Mouse (Mus musculus) cerebellum, adult 11 months (tissue): ENCODE measurements around the gene 0610030E20Rik.

Experiments used
- DNase-seq: peaks from one replicate; pipeline ENCODE4 v3.0.0; 2022

Gene 0610030E20Rik

DNA sequence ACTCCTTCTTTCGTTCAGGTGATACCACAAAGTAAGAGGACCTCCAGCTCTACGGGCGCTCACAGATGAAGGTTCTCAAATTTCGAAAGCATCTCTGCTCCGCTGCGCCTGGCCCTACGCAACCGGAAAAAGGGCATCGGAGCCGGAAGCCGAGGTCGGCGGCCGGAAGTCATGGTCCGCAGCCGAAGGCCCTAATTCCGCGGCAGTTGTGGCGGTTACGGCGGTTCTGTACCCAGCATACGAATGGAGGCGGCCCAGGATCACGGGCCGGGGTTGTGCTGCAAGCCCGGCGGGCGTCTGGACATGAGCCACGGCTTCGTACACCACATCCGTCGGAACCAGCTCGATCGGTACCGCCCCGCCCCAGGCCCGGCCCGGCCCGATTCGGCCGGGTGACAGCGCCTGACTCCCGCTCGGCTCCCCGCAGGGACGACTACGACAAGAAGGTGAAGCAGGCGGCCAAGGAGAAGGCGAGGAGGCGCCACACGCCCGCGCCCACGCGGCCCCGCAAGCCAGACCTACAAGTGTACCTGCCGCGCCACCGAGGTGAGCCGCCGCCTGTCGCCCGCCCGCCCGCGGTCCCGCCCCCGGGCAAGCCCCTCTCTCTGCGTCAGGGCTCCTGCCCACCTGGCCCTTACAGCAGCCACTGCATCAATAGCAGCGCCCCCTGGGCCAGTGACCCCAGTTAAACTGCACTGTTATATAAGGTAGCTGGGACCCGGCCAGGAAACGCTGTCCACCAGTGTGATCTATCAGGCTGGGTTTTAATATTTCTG is at the start of gene 0610030E20Rik:
Gene 0610030E20Rik (plus strand): TSS at position 152 of the 776 bp plus-strand sequence.
- peak; percentile 70 for DNase-seq

DNA sequence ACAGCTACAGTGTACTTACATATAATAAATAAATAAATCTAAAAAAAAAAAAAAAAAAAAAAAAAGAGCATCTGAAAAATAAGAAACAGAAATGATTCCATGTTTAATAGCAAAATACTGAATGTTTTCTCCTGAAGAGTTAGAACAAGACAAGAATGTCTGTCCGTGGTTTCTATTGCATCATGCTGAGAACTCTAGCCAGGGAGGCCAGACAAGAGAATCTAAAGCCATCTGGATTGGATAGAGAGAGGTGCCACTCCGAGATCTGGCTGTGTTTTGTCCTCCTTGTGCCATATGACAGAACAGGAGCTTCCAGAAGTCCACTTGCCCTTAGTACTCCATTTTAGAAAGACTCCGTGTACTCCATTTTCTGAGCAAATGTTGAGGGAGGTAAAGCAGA is 49.3 kb upstream of the 0610030E20Rik start:
- no peak for DNase-seq

DNA sequence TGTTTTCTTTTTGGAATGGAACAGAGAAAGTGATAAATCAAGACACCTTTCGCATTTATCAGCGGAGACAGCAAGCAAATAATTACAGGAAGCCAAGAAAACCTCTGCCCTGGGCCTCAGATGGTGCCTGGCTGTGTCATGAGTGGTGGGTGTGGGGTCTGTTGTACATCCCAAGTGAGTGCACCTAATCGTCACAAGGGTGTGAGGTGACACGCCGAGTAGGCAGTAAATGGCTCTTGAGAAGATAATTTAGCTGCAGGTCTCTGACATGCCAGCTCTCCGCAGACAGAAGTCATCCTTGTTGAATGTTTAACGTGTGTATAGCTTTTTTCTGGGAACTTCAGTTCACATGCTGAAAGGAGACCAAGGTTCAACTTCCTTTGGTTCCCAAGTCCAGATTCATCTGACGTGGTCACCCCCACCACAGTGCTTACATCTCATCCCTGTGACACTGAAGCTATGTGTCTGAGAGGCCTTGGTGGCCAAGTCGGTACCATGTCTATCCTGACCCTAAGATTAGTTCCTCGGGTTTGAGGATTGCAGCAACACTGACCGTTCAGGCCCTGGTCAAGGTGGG is 44.7 kb upstream of the 0610030E20Rik start:
- no peak for DNase-seq

DNA sequence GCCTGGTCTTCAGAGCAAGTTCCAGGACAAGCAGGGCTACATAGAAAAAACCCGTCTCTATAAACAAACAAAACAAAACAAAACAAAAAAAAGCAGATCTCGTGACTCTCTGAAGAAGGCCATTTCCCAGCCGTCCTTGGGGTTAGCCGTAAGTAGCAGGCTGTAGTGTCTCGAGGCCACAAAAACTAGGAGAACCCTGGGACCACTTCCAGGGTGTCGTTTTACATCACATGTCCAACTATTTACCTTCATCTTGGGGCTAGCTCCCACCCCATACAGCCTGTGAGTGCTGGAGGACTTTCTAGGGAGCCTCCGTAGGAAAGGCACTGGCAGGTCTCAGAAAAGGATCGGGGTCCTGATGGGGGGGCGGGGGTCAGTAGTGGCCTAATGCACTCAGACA is 43.6 kb upstream of the 0610030E20Rik start:
- DNase-seq: no peak

DNA sequence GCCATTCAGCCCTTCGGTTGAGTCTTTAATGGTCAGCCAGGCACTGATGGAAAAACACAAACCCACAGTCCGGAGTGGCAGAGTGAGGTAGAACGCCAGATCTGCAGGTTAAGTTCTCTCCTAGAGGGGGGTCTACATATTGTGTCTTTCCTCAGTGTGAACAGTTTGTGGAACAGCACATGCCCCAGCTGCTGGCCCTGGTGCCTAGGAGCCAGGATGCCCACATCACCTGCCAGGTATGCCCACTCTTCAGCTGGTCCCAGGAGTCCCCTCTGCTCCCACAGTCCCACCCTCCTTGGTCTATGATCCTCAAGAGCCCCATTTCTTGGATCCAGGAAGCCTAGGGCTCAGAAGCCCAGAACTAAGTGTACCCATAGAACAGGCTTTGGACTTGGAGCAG is 34.9 kb upstream of the 0610030E20Rik start:
- DNase-seq: no peak

DNA sequence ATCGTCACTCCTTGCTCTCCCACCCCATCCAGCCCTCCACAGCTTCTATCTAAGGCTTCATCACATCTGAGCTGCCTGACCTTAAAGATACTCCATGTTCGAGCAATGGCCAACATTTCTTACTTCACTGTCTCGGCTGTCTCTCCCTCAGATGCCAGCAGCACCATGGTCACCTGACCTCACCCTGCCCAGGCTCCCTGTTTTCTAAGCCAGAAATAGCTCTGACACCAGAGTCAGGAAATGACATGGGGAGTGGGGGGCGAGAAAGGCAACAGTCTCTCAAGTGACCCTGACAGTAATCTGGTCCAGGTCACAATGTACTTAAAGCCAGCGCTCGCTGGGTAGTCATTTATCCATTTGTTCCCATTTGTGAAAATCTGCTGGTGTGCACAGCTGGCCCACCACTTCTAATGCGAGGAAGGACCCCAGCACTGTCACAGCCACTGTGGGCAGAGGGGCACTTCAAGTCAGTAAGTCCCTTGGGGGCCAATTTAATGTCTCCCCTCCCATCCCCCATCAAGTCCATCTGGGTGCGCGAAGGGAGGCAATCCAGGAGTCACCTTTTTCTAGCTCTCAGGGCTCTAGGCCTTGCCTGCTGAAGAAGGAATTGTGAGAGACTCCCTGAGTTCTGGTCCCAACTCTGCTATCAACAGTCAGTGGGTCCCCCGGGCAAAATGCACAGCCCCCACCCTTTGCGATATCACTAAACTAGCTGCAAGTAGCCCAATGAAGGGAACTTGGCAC is 33.8 kb upstream of the 0610030E20Rik start:
- DNase-seq: no peak

DNA sequence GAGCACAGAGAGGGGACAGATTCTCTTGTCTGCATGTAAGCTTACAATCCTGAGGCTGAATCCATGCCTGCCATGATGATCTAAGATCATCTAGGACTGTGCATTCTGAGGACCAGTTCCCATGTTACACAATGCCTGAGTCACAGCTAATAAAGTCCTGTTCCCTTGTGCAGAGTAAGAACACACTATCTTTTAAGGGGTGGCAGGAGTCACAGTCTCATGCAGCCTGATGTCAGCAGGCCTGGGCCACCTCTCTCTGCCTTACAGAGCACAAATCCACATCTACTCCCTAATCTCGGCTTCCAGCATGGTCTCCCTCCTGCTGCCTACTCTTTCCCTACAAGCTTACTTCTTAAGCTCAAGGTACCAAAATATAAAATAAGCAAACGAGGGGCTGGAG is 31.7 kb upstream of the 0610030E20Rik start:
- no peak for DNase-seq

DNA sequence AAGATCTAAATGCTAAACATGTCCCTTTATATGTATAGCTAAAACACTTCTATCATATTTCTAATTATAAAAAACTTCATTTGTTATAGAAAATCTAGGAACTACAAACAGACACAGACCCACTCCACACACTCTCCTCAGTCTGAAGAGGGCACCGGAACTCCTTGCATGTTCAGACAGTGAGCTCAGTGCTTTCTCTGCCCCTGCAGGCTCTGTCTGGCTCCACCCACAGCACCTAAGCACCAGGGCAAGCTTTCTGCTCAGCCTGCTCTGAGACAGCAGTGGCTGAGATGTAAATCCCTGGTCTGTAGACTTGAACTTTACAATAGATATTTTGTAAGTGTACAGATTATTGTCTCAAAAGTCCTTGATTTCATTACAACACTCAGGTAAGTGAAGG is 31.1 kb upstream of the 0610030E20Rik start:
- no peak for DNase-seq

DNA sequence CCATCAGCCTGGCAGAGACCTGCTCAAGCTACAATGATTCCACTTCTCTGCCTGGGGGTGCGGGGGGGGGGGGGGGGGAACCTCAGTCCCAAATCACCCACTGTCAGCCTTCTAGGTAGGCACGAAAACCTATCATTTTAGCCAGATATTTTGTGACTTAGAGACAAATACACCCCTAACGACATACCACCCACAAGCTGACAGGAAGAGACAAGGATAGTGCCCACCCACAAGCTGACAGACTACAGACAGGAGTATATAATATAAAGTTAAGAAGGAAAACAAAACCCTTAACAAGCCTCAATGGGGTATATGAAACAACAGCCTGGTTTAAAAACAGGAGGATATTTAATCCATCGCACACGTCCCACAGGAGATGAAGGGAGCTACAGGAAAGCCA is 28.7 kb upstream of the 0610030E20Rik start:
- no peak for DNase-seq

DNA sequence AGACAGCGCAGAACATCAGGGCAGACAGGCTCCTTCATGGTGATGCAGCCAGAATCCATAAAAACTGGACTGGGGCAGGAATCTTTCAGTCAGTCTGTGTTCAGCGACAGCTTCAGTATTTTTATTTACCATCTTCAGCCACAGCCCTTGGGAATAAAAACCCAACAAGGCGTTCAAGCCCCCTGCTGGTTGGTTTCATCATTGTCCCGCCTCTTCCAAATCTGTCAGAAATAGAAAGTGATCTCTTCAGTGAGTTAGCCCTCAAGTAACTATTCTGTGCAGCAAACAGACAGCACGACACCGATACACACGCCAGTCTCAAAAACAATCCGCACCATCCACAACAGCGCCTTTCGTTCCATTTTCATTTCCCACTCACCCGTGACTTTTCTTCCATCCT is 28.1 kb upstream of the 0610030E20Rik start:
- no peak for DNase-seq

DNA sequence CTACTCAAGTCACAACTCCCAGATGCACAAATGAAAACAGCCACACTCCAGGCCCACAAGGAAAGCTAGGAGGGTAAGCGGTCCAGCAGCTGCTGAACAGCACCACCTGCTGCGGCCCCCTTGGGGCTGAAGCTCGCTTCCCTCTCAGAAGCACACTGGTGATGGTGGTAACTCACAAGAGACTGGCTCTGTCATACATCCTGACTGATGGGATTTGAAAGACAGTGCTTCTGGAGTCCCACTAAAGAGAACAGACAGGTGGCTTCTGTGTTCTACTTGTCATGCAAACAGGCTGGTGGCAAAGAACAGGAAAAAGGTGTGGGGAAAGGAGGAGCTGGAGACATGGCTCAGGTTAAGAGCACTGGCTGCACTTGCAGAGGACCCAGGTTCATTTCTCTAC is 24.2 kb upstream of the 0610030E20Rik start:
- no peak for DNase-seq

DNA sequence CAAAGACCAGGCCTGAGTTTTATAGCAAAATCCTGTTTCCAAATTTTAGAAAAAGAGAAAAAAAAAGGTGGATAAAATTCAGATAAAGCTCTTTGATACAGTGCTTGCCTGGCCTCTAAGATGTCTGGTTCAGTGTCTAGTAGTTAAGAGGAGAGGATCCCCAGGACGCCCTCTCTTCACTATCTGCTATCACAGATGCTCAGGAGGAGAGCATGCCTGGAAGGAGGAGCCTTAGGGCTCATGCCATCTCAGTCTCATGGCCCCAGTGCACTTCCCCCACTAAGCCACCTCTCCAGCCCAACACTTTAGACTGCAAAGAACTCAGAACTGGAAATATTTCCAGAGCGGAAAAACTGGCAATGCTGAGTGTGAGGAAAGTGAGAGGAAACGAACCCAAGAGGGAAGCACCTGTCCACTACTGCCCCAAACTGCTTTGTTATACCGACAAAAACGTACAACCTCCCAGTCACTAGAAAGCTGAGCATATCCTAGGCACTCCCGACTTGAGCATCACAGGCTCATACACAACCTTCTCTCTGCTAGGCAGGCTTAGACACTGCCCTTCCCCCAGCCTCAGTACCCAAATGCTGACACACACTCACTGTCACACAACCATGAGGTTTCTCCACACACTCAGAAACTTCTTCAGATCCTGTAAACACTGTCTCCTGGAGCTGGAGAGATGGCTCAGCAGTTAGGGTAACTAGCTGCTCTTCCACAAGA is 23.2 kb upstream of the 0610030E20Rik start:
- DNase-seq: no peak

DNA sequence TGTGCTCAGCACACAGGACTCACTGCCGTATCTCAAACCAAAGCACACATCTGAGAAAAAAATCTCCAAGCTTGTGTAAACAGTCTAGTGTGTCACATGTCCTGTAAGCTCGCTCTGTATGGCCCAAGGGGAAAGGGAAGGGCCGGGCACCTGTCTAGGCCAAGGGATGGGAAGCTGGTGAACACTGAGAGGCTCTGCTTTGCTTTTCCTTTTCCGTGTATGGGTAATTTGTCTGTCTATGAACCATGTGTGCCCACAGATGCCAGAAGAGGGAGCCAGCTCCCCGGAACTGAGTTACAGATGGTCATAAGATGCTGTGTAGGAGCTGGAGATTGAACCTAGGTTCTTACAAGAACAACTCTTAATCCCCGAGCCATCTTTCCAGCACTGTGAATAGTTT is 20.8 kb upstream of the 0610030E20Rik start:
- no peak for DNase-seq

DNA sequence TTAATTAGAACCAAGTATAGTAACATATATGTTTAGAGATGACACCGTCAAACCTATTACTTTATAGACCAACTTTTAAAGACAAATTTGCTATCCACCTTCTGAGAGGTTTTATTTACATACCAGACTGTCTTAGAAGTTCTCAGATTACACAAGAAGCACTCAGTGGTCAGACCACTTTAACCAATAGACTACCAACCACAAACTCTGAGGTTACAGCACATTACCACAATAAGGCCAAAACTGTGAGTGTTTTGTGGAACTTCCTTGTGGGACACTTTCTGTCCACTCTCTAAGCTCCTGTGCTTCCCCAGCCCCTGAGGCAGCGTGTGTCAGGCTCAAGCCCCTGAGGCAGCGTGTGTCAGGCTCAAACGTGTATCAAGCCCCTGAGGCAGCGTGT is 18.1 kb upstream of the 0610030E20Rik start:
- DNase-seq: no peak

DNA sequence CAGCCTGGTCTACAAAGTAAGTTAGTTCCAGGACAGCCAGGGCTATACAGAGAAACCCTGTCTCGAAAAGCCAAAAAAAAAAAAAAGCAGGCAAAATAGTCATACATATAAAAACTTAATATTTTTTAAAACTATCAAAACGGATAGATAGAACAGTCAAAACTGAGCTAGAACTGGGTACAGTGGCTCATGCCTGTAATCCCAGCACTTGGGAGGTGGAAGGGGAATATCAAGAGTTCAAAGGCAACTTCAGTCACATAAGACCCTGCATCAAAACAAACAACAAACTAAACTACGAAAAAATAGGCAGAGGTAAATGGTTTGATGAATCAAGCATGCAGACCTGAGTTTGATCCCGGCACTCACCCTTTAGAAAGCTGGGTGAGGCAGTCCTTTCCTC is 17.0 kb upstream of the 0610030E20Rik start:
- DNase-seq: no peak

DNA sequence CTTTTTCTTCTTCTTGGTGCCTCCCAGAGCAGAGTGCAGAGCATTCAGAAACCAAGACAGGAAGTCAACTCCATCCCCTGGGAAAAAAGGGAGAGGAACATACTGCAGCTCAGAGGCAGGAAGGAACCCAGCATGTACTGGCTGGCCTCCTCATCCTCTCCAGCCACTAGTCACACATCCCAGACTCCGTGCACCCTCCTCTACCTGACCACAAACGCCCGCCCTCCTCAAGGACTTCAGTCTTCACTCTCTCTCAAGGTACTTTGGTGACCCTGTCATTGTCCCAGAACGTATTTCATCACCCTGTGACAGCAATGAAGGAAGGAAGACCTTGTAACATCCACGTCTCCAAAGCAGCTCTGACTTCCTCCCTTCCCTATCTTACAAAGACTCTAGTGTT is 14.0 kb upstream of the 0610030E20Rik start:
- DNase-seq: no peak

DNA sequence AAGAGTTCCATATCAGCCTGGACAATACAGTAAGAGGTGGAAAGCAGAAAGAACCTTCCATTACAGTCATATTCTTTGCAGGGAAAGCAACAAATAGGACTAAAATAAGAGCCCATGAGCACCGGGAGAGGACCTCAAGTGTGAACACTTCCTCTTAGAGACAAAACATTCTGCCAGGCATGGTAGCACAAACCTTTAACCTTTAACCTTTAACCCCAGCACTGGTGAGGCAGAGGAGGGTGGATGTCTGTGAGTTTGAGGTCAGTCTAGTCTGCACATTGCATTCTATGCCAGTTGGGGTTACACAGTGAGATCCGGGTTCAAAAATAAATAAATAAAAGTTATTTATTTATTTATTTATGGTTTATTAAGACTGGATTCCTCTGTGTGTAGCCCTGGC is 6.6 kb upstream of the 0610030E20Rik start:
- no peak for DNase-seq

DNA sequence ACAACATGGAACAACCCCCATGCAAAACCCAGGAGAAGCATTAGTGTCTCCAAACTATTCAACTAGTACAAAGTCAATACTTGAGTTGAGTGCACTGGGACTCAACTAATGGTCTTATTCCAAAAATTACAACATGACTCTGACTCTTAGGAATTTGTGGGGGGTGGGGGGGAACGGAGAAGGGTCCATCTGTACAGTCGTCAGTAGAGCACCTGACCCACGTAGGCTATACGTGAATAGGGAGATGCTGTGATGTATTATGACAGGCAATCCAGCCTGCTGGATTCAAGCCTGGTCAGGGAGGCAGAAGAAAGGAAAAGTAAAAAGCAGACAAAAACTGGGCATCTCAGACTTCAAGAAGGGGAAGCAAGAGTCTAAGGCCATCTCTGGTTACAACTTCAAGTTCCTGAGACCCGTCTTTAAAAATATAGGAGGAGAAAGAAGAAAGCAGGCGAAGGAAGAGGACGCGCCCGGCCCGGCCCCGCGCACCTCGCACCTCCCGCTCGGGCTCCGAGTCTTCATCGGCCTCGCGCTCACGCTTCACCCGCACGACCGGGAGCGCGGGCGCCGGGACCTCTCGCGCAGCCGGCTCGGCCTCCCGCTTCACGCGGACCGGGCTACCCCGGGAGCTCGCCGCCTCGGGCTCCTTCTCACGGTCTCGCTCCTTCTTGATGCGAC is 2.6 kb upstream of the 0610030E20Rik start:
- no peak for DNase-seq

DNA sequence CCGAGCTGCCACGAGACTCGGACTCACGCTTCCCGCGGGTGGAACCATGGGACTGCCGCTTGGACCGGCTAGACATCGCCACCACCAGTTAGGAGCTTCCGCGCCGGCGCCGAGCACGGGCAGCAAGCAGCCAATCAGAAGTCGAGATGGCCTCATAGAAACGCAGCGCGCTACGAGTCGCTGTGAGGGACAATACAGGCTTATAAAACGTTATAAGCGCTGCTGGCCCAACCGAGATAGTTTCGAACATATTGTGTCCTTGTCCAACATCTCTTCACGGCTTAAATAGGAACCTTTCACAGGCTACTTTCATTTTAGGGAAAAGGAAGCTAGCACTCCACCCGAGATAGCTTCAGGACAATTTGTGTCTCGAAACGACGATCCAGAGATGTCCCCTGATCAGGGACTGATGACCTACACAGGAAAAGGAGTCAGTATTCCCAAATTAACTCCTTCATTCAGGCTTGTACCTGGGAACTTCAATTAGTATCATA is 2.0 kb upstream of the 0610030E20Rik start, which contains the start of gene Usp39:
Gene Usp39 (minus strand): TSS at position 111 of the 494 bp plus-strand sequence.
- DNase-seq: peak; percentile 92

DNA sequence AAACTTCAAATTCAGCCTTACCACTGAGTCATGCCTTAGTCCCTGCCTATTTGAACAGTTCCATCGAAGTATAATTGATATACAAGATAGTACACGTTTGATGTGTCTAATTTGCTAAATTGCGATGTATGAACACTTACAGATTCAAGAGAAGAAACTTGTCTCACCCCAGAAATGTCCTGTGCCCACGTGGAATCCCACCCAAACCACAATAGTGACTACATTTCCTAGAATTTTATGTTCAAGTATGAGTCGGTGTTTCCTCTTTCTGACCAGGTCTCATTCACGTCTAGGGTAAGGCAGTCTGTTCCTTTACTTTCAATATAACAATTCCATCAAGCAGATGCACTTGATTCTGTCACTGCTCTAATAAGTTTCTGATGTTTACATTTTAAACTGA is 1.5 kb upstream of the 0610030E20Rik start:
- DNase-seq: no peak

DNA sequence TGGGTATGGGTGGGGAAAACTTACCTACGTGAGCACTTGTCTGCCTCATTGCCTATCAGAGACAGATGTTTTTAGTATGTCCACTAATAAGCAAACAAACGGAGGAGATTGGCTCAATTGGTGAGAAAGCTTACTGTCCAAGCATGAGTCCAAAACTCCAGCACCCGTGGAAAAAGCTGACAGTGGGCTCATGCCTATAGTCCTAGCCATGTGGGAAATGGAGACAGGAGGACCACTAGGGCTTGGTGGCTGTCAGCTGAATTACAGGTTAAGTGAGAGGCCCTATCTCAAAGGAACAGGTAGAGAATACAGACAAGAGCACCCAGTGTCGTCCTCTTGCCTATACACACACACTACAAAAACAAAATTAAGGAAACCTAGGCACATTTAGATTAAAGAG is 856 bp upstream of the 0610030E20Rik start:
- no peak for DNase-seq

DNA sequence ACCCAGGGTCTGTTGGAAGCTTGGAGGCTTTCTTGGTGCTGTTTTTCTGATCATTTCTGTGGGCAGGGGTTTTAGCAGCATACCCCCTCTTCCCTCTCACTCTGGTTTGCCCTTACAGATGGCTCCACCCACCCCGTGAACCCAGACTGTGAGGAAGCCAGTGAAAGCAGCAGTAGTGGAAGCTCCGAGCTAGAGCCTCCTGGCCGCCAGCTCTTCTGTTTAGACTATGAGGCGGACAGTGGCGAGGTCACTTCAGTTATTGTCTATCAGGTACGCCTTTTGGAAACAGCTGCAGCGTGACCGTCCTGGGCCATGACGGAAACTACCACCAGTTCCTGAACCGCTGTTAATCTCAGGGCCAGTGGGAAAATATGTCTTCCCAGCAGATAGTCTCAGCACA is 1.3 kb downstream of the 0610030E20Rik start:
- DNase-seq: no peak

DNA sequence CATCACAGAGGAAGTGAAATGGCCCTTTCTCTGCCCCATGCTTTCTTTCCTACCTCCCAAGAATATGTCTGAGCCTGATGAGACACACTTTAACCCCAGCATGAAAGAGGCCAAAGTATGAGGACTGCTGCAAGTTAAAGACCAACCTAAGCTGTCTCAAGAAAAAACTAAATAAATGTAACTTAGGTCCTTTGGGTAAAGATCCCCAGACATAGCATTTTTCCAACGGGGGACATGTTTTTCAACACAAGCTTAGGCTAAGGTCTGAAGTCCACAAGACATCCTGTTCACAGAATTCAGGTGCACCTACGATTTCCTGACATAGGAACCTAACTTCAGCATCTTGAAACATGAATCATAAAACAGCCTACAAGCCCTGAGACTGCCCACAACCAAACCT is 3.1 kb downstream of the 0610030E20Rik start:
- no peak for DNase-seq
